Mouse (Mus musculus) embryonic fibroblast, embryonic 13.5 days (primary cell): ENCODE measurements around the gene Kcnk5.

Experiments
- CTCF ChIP-seq: IDR thresholded peaks from 2 replicates; pipeline ENCODE4 v1.5.1; 2011; ENCODE audit warnings: mild to moderate bottlenecking, control low read depth, low read length, moderate library complexity, borderline replicate concordance; ENCODE audit not compliant: insufficient read depth
- POLR2A ChIP-seq: IDR thresholded peaks from 2 replicates; pipeline ENCODE4 v1.6.1; 2011; ENCODE audit warnings: low read depth, mild to moderate bottlenecking, control low read depth, low read length, moderate library complexity

- TF ChIP-seq POLR2A (no peak), CTCF (no peak)
These were observed 42.9 kb downstream of the Kcnk5 start, which contains the start of gene Saysd1 for GRCm38 (mm10) chr14:20138484-20139355.
